Mouse (Mus musculus) brown adipose tissue, adult 24 weeks (tissue): ENCODE measurements at regions not wholly inside any gene's neighbourhood (a gene's known extent, or its start where the extent isn't known, plus 50 kb on each side); places are given as distances from the start of the nearest gene placed in this dataset.

Experiments
- H3K27ac ChIP-seq: fragments of 200-500 bp; replicated peaks from 2 replicates; pipeline ENCODE4 v1.5.1; 2012; ENCODE audit warnings: low read depth, mild to moderate bottlenecking, low read length
- H3K4me1 ChIP-seq: fragments of 200-500 bp; 2 replicates; pipeline ENCODE4 v1.6.1; 2012; ENCODE audit warnings: low read length, mixed read lengths; ENCODE audit not compliant: control insufficient read depth, insufficient read depth, insufficient read length
- H3K4me3 ChIP-seq: fragments of 200-500 bp; 2 replicates; pipeline ENCODE4 v1.5.1; 2012; ENCODE audit warnings: low read depth, mild to moderate bottlenecking, low read length, moderate library complexity; ENCODE audit not compliant: insufficient read depth

DNA sequence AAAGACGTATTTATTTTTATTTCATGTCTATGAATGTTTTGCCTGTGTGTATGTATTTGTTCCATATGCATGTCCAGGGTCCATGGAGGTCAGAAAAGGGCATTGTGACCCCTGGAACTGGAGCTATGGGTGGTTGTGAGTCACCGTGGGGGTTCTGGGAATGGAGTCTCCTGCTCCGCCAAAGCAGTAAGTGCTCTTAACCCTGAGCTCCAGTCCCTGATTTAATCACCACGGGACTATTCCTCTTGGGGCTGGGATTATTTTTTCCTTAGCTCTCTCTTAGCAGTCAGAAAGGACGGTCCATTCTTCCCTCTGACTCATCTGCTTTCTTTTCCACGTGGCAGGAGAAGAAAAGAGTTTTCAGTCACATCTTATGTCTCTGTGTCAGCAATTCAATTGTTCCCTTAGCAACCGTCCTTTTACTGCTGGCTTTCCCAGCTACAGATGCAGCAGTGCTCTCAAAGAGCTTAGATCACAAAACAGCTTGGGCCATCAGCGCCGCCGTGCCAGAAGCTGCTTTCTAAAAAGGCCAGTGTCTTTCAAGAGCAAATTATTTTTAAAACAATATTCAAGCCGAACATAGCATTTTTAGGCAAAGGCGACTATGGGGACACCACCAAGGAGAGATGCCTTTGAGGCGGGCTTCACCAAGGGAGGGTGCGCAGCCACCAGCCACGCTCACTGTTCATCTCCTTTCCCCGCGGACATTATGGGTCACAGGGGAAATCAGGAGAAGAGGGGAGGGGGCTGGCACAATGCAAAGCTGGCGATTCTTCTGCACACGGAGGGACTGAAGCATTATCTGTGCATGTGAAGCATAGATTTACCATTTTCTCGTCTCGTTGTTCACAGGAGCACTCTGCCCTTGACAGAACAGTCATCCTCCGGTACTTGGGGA is 110.8 kb downstream of the Map3k7 start:
- Histone ChIP-seq H3K4me1 (no peaks in the 10 kb centered on the region), H3K4me3 (no peak overlapping the region), H3K27ac (no peak overlapping the region)

DNA sequence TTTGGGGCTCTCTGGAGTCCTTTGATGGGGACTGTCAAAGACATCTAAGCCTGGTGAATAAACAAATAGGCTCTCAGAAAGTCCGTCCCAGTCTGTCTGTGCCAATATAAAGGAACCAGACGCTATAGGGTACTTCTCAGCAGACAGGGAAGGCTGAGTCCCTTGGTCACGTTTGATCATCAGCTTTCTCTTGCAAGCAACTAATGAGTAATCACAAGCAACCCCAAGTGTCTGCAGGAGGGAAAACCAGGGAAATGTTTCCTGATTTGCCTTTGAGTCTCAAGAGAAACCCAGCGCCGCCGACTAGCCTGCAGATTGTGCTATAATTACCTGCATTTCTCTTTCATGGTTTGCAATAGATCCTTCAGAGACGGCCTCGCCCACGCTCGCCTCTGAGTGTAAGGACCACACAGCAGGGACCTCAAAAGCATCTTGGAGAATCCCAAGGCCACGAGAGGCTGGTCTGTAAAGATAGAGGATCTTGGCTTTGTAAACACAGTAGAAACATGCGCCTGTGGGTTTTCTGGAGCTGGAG is 112.6 kb downstream of the Map3k7 start:
- H3K27ac ChIP-seq = no peak overlapping the region

DNA sequence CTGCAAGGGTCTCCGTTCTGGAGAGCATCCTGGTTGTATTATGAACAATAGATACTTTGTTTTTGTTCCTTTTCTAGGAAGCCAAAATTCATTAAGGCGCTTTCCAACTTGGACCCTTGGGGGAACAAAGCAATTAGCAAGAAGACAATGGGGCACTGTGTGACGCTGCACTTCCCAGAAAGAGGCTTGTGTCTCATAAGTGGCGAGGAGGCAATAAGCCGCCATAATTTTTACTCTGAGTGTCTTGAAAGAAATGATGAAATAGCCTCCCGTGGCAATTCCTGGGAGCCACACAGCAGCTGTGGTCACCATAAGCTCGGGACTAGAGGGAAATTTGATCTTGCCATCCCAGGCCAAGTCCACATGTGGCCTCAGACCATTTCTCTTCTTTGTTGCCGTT is 119.6 kb downstream of the Map3k7 start:
- Histone ChIP-seq H3K4me1 (no peaks in the 10 kb centered on the region), H3K4me3 (no peak overlapping the region), H3K27ac (no peak overlapping the region)

More for the DNA sequence above, 112.6 kb downstream of the Map3k7 start:
- Histone ChIP-seq H3K4me1 (no peaks in the 10 kb centered on the region), H3K4me3 (no peak overlapping the region)

DNA sequence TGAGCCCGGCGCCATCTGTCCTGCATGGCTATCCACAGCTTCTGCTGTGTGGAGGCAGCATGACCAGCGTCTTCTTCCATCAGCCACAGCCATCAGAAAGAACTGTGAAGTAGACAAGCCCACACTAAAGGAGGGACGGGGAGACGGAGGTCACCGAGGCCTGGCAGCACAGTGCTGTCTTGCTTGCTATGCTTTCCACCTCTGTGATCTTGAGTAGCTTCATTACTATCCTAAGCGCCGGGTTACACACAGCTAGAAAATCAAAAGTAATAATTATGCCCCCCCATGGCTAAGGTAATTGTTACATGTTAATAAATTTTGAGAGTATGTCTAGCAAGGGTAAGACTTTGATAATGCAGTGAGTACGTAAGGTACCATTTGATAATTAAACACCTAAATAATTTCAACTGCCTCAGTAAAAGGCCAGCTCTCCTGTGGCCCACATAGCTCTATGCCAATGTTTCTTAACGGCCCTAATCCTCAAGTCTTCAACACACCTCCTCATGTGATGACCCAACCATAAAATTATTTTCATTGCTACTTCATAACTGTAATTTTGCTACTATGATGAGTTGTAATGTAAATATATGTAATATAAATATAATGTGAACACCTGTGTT is 120.5 kb downstream of the Map3k7 start:
- no peak overlapping the region for H3K27ac ChIP-seq
- no peak overlapping the region for H3K4me3 ChIP-seq
- no peaks in the 10 kb centered on the region for H3K4me1 ChIP-seq

DNA sequence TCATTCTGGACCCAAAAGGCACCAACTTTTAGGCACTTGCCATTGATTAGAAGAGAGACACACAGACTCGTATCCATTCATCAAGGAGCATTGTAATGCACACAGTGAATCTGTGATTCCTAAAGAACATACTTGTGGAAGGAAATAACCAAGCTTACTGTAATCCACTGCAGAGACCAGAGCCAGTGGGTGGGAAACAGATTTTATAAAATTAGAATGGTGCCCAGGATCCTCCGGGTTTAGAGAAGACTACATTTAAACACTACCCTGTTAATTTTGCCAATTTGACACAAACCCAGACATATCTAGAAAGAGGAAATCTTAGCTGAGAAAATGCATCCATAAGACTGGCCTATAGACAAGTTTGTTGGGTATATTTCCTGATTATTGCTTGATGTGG is 121.1 kb downstream of the Map3k7 start:
- no peak overlapping the region for H3K27ac ChIP-seq
- H3K4me1 ChIP-seq = no peaks in the 10 kb centered on the region
- H3K4me3 ChIP-seq = no peak overlapping the region

DNA sequence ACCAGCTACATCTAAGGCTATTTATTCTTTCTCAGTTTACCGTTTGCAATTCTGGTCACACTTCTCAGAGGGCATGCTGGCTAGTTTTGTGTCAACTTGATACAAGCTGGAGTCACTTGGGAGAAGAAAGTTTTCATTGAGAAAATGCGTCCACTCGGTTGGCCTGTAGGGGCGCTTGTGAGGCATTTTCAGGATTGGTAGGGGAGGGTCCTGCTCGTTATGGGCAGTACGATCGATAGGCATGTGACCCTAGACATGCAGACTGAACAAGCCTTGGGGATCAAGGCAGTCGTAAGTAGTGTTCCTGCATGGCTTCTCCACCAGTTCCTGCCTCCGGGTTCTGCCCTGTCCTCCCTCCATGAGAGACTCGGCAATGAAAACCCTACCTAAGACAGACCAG is 127.2 kb downstream of the Map3k7 start:
- no peaks in the 10 kb centered on the region for H3K4me1 ChIP-seq
- H3K4me3 ChIP-seq = no peak overlapping the region
- H3K27ac ChIP-seq = no peak overlapping the region

DNA sequence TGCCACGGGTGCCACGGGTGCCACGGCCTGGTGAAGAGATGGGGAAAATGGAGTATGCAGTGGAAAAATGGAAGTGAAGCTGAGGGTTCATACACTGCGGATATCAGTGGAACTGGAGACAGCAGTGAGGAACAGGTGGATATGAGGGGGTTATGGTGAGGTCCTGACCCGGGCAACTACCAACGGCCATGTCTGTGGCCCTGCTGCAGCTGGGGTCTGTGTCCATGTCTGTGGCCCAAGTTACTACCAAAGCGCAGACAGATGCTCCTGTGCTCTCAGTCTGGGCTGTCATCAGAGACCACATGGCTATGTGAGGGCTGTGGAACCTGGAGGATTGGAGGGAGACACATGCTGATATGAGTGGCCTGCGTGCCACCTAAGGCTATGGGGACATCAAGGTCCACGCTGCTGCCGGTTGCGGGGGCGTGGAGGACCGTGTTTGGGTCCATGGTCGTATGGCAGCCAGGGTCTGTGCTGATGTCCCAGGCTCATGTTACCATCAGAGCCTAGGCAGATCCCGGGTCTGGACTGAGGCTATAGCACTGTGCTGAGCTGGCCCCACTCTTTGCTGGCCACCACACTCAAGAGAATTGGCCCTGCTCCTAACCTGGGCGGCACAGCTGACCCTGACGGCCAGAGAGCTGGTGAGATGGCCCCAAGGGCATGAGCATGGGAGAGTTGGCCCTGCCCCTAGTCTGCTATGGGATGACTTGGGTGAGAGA is 128.6 kb downstream of the Map3k7 start:
- no peaks in the 10 kb centered on the region for H3K4me1 ChIP-seq
- no peak overlapping the region for H3K4me3 ChIP-seq
- H3K27ac ChIP-seq = no peak overlapping the region

DNA sequence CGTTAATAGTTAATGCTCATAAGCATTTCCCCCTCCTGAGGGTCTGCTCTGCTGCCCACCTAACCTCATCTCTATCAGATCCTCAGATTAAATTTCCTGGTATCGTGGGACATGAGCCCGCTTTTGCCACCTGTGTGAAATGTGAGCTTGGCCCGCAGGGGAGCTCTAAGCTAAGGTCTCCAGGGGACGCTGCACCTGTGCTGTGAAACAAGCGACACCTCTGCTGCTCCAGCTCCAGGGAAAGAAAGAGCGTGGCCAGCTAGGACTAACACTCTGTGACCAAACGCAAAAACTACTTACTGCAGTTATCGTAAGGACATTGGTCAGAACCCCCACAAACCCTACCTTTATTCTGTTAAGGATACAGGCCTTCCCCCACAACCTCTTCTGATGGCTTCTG is 134.3 kb downstream of the Map3k7 start:
- H3K27ac ChIP-seq = no peak overlapping the region
- H3K4me3 ChIP-seq = no peak overlapping the region
- H3K4me1 ChIP-seq = no peaks in the 10 kb centered on the region

DNA sequence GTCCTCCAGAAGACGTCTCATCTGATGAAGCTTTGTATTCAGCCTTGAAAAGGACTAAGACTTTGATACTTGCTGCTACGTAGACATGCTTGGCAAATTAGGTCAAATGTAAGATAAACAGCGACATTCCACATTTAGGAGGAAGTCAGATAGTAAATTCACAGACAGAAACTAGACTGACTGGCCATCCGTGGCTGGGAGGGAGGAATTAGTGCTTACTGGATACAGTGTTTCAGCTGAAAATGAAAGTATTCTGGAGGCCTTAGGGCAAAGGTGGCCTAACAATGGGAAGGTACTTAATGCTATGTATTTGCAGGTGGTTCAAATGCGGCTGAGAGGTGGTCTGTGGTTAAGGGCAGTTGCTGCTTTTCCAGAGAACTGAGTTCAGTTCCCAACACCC is 137.1 kb downstream of the Map3k7 start:
- Histone ChIP-seq H3K4me3 (no peak overlapping the region), H3K27ac (no peak overlapping the region), H3K4me1 (no peaks in the 10 kb centered on the region)

DNA sequence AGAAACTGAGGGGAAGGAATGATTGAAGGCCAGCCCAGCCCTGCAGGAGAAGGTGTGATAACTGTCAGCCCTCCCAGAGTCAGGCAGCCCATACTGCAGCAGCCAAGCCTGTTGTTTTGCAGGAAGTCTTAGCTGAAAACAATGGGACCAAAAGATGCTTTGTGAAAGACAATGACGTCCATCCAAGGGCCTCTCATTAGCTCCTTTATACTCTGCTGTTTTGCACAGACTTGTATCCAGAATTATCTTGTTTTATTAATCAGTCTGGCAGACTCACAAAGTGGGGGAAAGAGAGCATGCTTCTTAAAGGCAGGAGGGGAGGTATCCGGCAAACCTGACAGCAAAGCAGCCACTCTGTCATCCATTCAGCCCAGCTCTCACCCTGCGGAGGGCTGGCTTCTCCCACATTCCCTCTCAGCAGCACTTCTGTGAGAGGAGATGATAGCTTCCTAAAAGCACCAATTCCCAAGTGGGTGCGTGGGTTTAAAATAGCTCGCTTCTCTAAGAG is 131.9 kb upstream of the Bach2 start:
- no peak overlapping the region for H3K27ac ChIP-seq
- H3K4me3 ChIP-seq = no peak overlapping the region
- H3K4me1 ChIP-seq = no peaks in the 10 kb centered on the region

DNA sequence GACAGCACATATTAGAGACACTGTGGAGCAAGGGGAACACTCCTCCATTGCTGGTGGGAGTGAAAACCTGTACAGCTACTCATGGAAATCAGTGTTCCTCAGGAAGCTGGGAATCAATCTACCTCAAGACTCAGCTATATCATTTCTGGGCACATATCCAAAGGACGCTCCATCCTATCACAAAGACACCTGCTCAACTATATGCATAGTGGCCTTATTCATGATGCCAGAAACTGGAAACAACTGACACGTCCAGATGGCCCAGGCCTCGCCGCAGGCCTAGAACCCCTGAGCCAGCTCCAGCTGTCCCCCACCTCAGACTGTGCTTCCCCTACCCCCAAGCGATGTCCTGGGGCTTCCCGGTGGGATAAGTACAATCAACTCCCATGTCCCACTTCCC is 116.3 kb upstream of the Bach2 start:
- H3K4me3 ChIP-seq = no peak overlapping the region
- no peak overlapping the region for H3K27ac ChIP-seq
- H3K4me1 ChIP-seq = no peaks in the 10 kb centered on the region

DNA sequence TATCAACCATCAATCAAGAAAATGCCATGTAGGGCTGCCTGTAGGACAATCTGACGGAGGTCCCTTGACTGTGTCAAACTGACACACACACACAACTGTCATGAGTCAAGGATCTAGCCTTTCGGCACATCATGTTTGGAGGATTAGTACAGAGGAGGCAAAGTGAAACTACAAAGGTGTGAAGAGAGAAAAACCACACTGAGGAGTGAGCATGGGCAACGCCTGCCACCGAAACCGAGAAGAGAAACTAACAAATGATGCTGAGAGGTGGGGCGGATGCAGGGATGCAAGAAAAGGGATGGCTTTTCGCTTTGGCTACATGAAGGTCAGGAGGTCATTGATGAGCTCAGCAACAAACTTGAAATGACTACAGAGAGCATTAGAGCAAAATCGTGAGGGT is 111.8 kb upstream of the Bach2 start:
- Histone ChIP-seq H3K4me1 (no peaks in the 10 kb centered on the region), H3K27ac (no peak overlapping the region), H3K4me3 (no peak overlapping the region)

DNA sequence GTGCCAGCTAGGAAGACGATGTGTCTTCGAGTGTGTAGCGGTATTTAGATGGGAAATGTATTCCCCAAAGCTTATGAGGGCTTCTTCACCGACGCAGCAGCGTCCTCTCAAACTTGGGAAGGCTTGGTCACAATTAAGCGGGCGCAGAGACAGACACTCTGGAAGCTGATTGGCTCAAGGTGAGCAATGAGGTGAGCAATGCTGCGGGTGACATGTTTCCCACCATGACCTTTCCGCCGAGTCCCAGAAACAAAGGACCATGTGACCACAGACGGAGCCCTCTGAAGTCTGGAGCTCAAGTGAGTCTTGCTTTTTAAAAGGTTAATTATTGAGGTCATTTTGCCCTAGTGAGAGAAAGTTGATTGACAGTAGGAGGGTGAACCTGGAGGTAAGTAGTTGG is 108.0 kb upstream of the Bach2 start:
- no peak overlapping the region for H3K4me3 ChIP-seq
- no peak overlapping the region for H3K27ac ChIP-seq
- H3K4me1 ChIP-seq = no peaks in the 10 kb centered on the region

DNA sequence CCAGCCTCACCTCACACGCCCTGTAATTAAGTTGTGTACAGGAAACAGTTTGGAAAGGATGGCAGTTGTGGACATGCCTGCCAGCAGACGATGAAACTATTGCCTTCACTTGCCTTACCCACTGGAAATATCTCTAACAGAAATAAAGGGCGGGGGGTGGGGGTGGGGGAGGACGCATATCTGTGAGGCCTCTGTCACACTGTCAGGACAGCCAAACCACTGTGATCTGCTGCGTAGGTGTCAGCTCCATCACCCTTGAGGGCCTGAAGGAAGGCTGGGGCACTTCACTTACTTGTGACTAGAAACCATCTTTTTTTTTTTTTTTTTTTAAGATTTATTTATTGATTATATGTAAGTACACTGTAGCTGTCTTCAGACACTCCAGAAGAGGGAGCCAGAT is 106.8 kb upstream of the Bach2 start:
- Histone ChIP-seq H3K4me3 (no peak overlapping the region), H3K27ac (no peak overlapping the region), H3K4me1 (no peaks in the 10 kb centered on the region)

DNA sequence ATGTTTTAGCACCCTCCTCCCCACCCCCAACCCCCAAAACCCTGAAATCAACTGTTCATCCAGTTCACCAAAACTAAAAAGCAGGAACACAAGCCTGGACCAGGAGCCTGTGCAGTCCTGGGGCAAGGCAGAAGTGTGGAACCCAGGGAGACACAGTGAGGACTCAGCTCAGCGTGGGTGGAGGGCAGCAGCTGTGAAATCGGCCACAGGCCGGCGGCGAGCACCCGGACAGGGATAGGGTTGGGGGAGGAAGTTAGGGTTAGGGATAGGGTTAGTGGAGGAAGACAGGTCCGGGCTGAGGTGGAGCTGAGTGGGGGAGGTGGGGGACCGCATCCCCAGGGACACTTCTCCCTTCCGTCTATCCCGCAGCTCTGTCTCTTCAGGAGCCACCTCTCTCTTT is 102.5 kb upstream of the Bach2 start:
- Histone ChIP-seq H3K4me1 (no peaks in the 10 kb centered on the region), H3K4me3 (no peak overlapping the region), H3K27ac (no peak overlapping the region)
